Mouse (Mus musculus): ENCODE measurements around the gene G430095P16Rik. TPM values are rescaled to one million over a fixed set of nuclear protein-coding genes. Genes with fewer than 3 reads are reported as not detected.

Gene G430095P16Rik
- polyA plus RNA-seq, 1 experiment, result 2.0 TPM

GRCm38 (mm10) chr8:84764100-84764499 lies 41.3 kb downstream of the G430095P16Rik start:
- 51% methylated on average over 4 of the region's 4 CpGs for WGBS
- DNase-seq, result no peak
- TF ChIP-seq POLR2A (IDR thresholded peaks at IDR 0.05; ENCODE audit: borderline replicate concordance, extremely low read depth, low read depth, low read length) (no peak), CTCF (IDR thresholded peaks at IDR 0.05; ENCODE audit: insufficient read depth, low read length) (no peak)
- Histone ChIP-seq H3K4me3 (replicated peaks; ENCODE audit: extremely low read depth, low read depth, low read length) (no peak overlapping the region), H3K4me1 (ENCODE audit: control insufficient read depth, insufficient read depth, low read length) (peaks cover 23% of the 10 kb centered on the region)

- no peak overlapping the region for H3K4me3 ChIP-seq (replicated peaks; ENCODE audit: extremely low read depth, low read depth, low read length)
- WGBS, result 78% methylated on average over 17 of the region's 17 CpGs
- no peak for DNase-seq
- peaks cover 25% of the 10 kb centered on the region for H3K4me1 ChIP-seq (ENCODE audit: control insufficient read depth, insufficient read depth, low read length)
- TF ChIP-seq POLR2A (IDR thresholded peaks at IDR 0.05; ENCODE audit: borderline replicate concordance, extremely low read depth, low read depth, low read length), result no peak
- TF ChIP-seq CTCF (IDR thresholded peaks at IDR 0.05; ENCODE audit: insufficient read depth, low read length), result no peak
Observed at GRCm38 (mm10) chr8:84764870-84765495, 42.2 kb downstream of the G430095P16Rik start.

GRCm38 (mm10) chr8:84765629-84766028 lies 42.8 kb downstream of the G430095P16Rik start:
- no peak for TF ChIP-seq POLR2A (IDR thresholded peaks at IDR 0.05; ENCODE audit: borderline replicate concordance, extremely low read depth, low read depth, low read length)
- TF ChIP-seq CTCF (IDR thresholded peaks at IDR 0.05; ENCODE audit: insufficient read depth, low read length), result no peak

GRCm38 (mm10) chr8:84766422-84766821 lies 43.6 kb downstream of the G430095P16Rik start:
- WGBS, result 53% methylated on average over 9 of the region's 9 CpGs
- Histone ChIP-seq H3K4me1 (ENCODE audit: control insufficient read depth, insufficient read depth, low read length) (peaks cover 26% of the 10 kb centered on the region), H3K4me3 (replicated peaks; ENCODE audit: extremely low read depth, low read depth, low read length) (no peak overlapping the region)
- DNase-seq, result no peak
- TF ChIP-seq POLR2A (IDR thresholded peaks at IDR 0.05; ENCODE audit: borderline replicate concordance, extremely low read depth, low read depth, low read length), result no peak
- no peak for TF ChIP-seq CTCF (IDR thresholded peaks at IDR 0.05; ENCODE audit: insufficient read depth, low read length)

More at GRCm38 (mm10) chr8:84765629-84766028, 42.8 kb downstream of the G430095P16Rik start:
- H3K4me3 ChIP-seq (replicated peaks; ENCODE audit: extremely low read depth, low read depth, low read length), result no peak overlapping the region
- H3K4me1 ChIP-seq (ENCODE audit: control insufficient read depth, insufficient read depth, low read length), result peaks cover 25% of the 10 kb centered on the region
- WGBS, result 47% methylated on average over 10 of the region's 10 CpGs
- DNase-seq, result no peak

GRCm38 (mm10) chr8:84767221-84767620 lies 44.4 kb downstream of the G430095P16Rik start:
- TF ChIP-seq CTCF (IDR thresholded peaks at IDR 0.05; ENCODE audit: insufficient read depth, low read length) (no peak), POLR2A (IDR thresholded peaks at IDR 0.05; ENCODE audit: borderline replicate concordance, extremely low read depth, low read depth, low read length) (no peak)
- H3K4me1 ChIP-seq (ENCODE audit: control insufficient read depth, insufficient read depth, low read length), result peaks cover 32% of the 10 kb centered on the region
- DNase-seq, result no peak
- 79% methylated on average over 10 of the region's 10 CpGs for WGBS
- H3K4me3 ChIP-seq (replicated peaks; ENCODE audit: extremely low read depth, low read depth, low read length), result no peak overlapping the region

- DNase-seq, result no peak
- TF ChIP-seq CTCF (IDR thresholded peaks at IDR 0.05; ENCODE audit: insufficient read depth, low read length), result no peak
- no peak for TF ChIP-seq POLR2A (IDR thresholded peaks at IDR 0.05; ENCODE audit: borderline replicate concordance, extremely low read depth, low read depth, low read length)
- Histone ChIP-seq H3K4me3 (replicated peaks; ENCODE audit: extremely low read depth, low read depth, low read length) (no peak overlapping the region), H3K4me1 (ENCODE audit: control insufficient read depth, insufficient read depth, low read length) (peaks cover 35% of the 10 kb centered on the region)
- 78% methylated on average over 14 of the region's 14 CpGs for WGBS
Observed at GRCm38 (mm10) chr8:84768343-84769095, 45.7 kb downstream of the G430095P16Rik start.

GRCm38 (mm10) chr8:84769324-84769723 lies 46.5 kb downstream of the G430095P16Rik start:
- peaks cover 31% of the 10 kb centered on the region for H3K4me1 ChIP-seq (ENCODE audit: control insufficient read depth, insufficient read depth, low read length)

GRCm38 (mm10) chr8:84770100-84770953 lies 47.5 kb downstream of the G430095P16Rik start:
- TF ChIP-seq CTCF (IDR thresholded peaks at IDR 0.05; ENCODE audit: insufficient read depth, low read length) (no peak), POLR2A (IDR thresholded peaks at IDR 0.05; ENCODE audit: borderline replicate concordance, extremely low read depth, low read depth, low read length) (no peak)
- peak overlapping the region; percentile 31 for H3K4me3 ChIP-seq (replicated peaks; ENCODE audit: extremely low read depth, low read depth, low read length)
- peaks cover 36% of the 10 kb centered on the region for H3K4me1 ChIP-seq (ENCODE audit: control insufficient read depth, insufficient read depth, low read length)
- 33% methylated on average over 12 of the region's 12 CpGs for WGBS
- no peak for DNase-seq

More at GRCm38 (mm10) chr8:84769324-84769723, 46.5 kb downstream of the G430095P16Rik start:
- DNase-seq, result no peak
- WGBS, result 81% methylated on average over 8 of the region's 8 CpGs
- H3K4me3 ChIP-seq (replicated peaks; ENCODE audit: extremely low read depth, low read depth, low read length), result no peak overlapping the region
- TF ChIP-seq CTCF (IDR thresholded peaks at IDR 0.05; ENCODE audit: insufficient read depth, low read length) (no peak), POLR2A (IDR thresholded peaks at IDR 0.05; ENCODE audit: borderline replicate concordance, extremely low read depth, low read depth, low read length) (no peak)

Measured in lung, adult 2 months (tissue).